Mouse (Mus musculus): ENCODE data around the gene Plek2. TPM values are rescaled to one million over a fixed set of nuclear protein-coding genes. Genes with fewer than 3 reads are reported as not detected.

The Plek2 gene
- total RNA-seq, 2 experiments from 2014 or later = 0.22 TPM; not detected in 1

- no peak for DNase-seq
Observed at GRCm38 (mm10) chr12:78910684-78911461, 4.1 kb upstream of the Plek2 start.

GRCm38 (mm10) chr12:78908081-78908605 lies 1.4 kb upstream of the Plek2 start:
- DNase-seq = no peak

- no peak for DNase-seq
Observed at GRCm38 (mm10) chr12:78904499-78904898, 2.3 kb downstream of the Plek2 start.

- no peak for DNase-seq
Observed at GRCm38 (mm10) chr12:78903313-78903712, 3.5 kb downstream of the Plek2 start.

GRCm38 (mm10) chr12:78901467-78901866 lies 5.3 kb downstream of the Plek2 start:
- no peak for DNase-seq

GRCm38 (mm10) chr12:78897861-78898260 lies 8.9 kb downstream of the Plek2 start:
- no peak for DNase-seq

- no peak for DNase-seq
Observed at GRCm38 (mm10) chr12:78891149-78891548, 15.6 kb downstream of the Plek2 start.

- DNase-seq = no peak
Observed at GRCm38 (mm10) chr12:78890062-78890461, 16.7 kb downstream of the Plek2 start.

GRCm38 (mm10) chr12:78874581-78874980 lies 32.2 kb downstream of the Plek2 start:
- DNase-seq = no peak

- no peak for DNase-seq
Observed at GRCm38 (mm10) chr12:78868115-78868514, 38.6 kb downstream of the Plek2 start.

GRCm38 (mm10) chr12:78865434-78865833 lies 41.3 kb downstream of the Plek2 start:
- DNase-seq = no peak

GRCm38 (mm10) chr12:78862254-78862730 lies 44.5 kb downstream of the Plek2 start:
- no peak for DNase-seq

- DNase-seq = peak; percentile 99
Observed at GRCm38 (mm10) chr12:78861496-78862253, 45.1 kb downstream of the Plek2 start, which contains the start of the genes Atp6v1d and Eif2s1. TSS of gene Atp6v1d (minus strand) at chr12:78861638. TSS of gene Eif2s1 (plus strand) at chr12:78861819.

GRCm38 (mm10) chr12:78860921-78861495 lies 45.8 kb downstream of the Plek2 start:
- DNase-seq = peak in 1 of 2 experiments; percentile 9

- DNase-seq = no peak
Observed at GRCm38 (mm10) chr12:78848246-78848645, 58.5 kb downstream of the Plek2 start.

- DNase-seq = no peak
Observed at GRCm38 (mm10) chr12:78842429-78842828, 64.3 kb downstream of the Plek2 start.

- no peak for DNase-seq
Observed at GRCm38 (mm10) chr12:78839906-78840305, 66.9 kb downstream of the Plek2 start.

Other genes starting within 250 kb of the Plek2 start
- 1 to 10 TPM; 1.2 to 2.7 TPM for gene Fam71d, start 215.4 kb downstream of the Plek2 start, total RNA-seq (2021)
- gene Mpp5, start 158.1 kb downstream of the Plek2 start, total RNA-seq (2021) = 10 to 100 TPM; 35.6 to 38.6 TPM
- 100 to 1,000 TPM; 253 to 273 TPM for gene Atp6v1d, start 45.3 kb downstream of the Plek2 start, total RNA-seq (2021)
- 10 to 100 TPM; 47.5 to 63.9 TPM for gene Eif2s1, start 45.1 kb downstream of the Plek2 start, total RNA-seq (2021)
- 10 to 100 TPM; 28.0 to 28.9 TPM for gene Tmem229b, start 100.7 kb upstream of the Plek2 start, total RNA-seq (2021)
- 10 to 100 TPM; 16.9 to 22.1 TPM for gene Plekhh1, start 122.2 kb upstream of the Plek2 start, total RNA-seq (2021)
- gene Pigh, start 182.7 kb upstream of the Plek2 start, total RNA-seq (2021) = 10 to 100 TPM; 11.2 to 11.7 TPM
- gene Arg2, start 223.8 kb upstream of the Plek2 start, total RNA-seq (2021) = 1 to 10 TPM; 2.9 to 3.3 TPM

Measured in layer of hippocampus, postnatal 36 days (tissue).